ENCODE assay signal across 8 mouse cellular contexts in the genomic region with DNA sequence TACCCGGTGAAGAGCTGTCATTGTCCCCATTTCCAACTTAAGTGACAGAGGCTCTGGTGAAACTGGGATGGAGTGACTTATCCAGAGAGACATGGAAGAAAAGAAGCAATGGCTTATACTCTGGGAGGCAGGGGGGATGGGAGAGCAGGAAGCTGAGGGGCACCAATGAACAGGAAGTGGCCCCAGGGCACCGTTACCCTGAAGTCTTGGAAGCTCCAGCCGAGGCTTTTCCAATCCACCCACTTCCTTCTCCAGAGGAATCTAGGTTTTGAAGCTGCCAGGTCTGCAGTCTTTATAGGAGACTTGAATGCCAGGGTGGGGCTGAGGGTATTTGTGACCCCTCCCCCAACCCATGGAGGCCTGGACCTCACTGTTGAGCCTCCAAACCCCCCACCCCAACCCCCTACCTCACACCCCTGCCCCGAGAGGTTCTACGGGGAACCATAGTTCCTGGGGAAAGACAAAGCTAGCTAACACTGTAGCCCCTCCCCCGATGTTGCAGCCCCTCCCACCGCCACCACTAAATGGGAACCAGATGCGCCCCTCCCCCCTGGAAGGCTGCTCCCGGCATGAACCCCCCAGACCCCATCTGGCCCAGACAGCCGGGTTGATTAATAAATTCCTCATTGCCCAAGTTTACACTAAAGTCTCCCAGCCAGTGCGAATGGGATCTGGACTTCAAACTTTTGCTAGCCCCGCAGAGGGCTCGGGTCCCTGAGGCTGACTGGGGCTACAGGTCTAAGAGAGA. TPM values are rescaled to one million over a fixed set of nuclear protein-coding genes. Genes with fewer than 3 reads are reported as not detected.
A peak's percentile ranks its signal among the peaks of the same experiment; 100 is the strongest.
DNase-seq lines count a peak whose midpoint lies in the region; ATAC-seq and TF ChIP-seq lines count a peak whose summit lies in the region.

No protein-coding gene starts in this region.

- no peak for TF ChIP-seq CTCF in heart, postnatal 0 days (IDR thresholded peaks at IDR 0.05; ENCODE audit: low read depth)
- TF ChIP-seq CTCF in E14TG2a.4 (conservative IDR thresholded peaks at IDR 0.05; ENCODE audit: low read length), result no peak

- TF ChIP-seq EP300 in heart, postnatal 0 days (IDR thresholded peaks at IDR 0.05; ENCODE audit: low read depth), result no peak

- H3K9me3 ChIP-seq in heart, postnatal 0 days (replicated peaks; ENCODE audit: control insufficient read depth, low read length), result no peaks in the 10 kb centered on the region
- H3K9me3 ChIP-seq in E14TG2a.4 (ENCODE audit: low read length), result no peaks in the 10 kb centered on the region
- no peaks in the 10 kb centered on the region for H3K9me3 ChIP-seq in limb, embryonic 14.5 days (ENCODE audit: control insufficient read depth, low read length)

- DNase-seq in heart, postnatal 0 days (ENCODE audit: low spot score), result no peak
- DNase-seq in heart, adult 9 months (ENCODE audit: low spot score in 2 of 2), result no peak
- peak; percentile 93 for DNase-seq in embryo, embryonic 11 days
- DNase-seq in limb, embryonic 14.5 days (ENCODE audit: low spot score), result peak; percentile 90
- DNase-seq in right cerebral cortex, postnatal 36 days (ENCODE audit: low spot score in 2 of 2), result no peak
- DNase-seq in layer of hippocampus, postnatal 36 days, result no peak
- DNase-seq in cerebellum, postnatal 4 days (ENCODE audit: low spot score in 2 of 2), result no peak

- H3K4me3 ChIP-seq in heart, postnatal 0 days (ENCODE audit: low read depth, low read length), result no peak overlapping the region
- peak overlapping the region; percentile 50 for H3K4me3 ChIP-seq in E14TG2a.4 (replicated peaks; ENCODE audit: low read length)
- peak overlapping the region; percentile 63 for H3K4me3 ChIP-seq in limb, embryonic 14.5 days (replicated peaks; ENCODE audit: low read length)

- H3K27ac ChIP-seq in heart, postnatal 0 days (ENCODE audit: low read depth), result no peak overlapping the region
- peak overlapping the region; percentile 82 for H3K27ac ChIP-seq in limb, embryonic 14.5 days (replicated peaks; ENCODE audit: low read depth, low read length)

- no peak for TF ChIP-seq POLR2A in limb, embryonic 14.5 days (IDR thresholded peaks at IDR 0.05; ENCODE audit: borderline replicate concordance, extremely low read depth, insufficient read depth, insufficient read length)

- peak overlapping the region; percentile 33; the same call in 1 of the 2 replicates for H3K4me2 ChIP-seq in heart, postnatal 0 days (ENCODE audit: low read depth, low read length)
- peak overlapping the region; percentile 74 for H3K4me2 ChIP-seq in limb, embryonic 14.5 days (replicated peaks; ENCODE audit: low read depth, low read length, severe bottlenecking)

- 12% methylated on average over 13 of the region's 13 CpGs for WGBS in heart, postnatal 0 days
- 4% methylated on average over 13 of the region's 13 CpGs for WGBS in limb, embryonic 14.5 days

- no peaks in the 10 kb centered on the region for H3K36me3 ChIP-seq in heart, postnatal 0 days (replicated peaks; ENCODE audit: control insufficient read depth, insufficient read depth, low read length)
- H3K36me3 ChIP-seq in E14TG2a.4 (ENCODE audit: insufficient read depth, low read length), result no peaks in the 10 kb centered on the region
- H3K36me3 ChIP-seq in limb, embryonic 14.5 days (ENCODE audit: control insufficient read depth, insufficient read depth, low read length), result peaks cover 44% of the 10 kb centered on the region

- ATAC-seq in heart, postnatal 0 days (ENCODE audit: insufficient read depth, low read depth), result no peak
- peak; percentile 56 for ATAC-seq in limb, embryonic 14.5 days (ENCODE audit: low FRiP score, low read depth)

- no peaks in the 10 kb centered on the region for H3K4me1 ChIP-seq in heart, postnatal 0 days (ENCODE audit: control insufficient read depth, insufficient read depth)
- H3K4me1 ChIP-seq in E14TG2a.4 (replicated peaks; ENCODE audit: low read depth, low read length), result peaks cover 65% of the 10 kb centered on the region
- peaks cover 39% of the 10 kb centered on the region for H3K4me1 ChIP-seq in limb, embryonic 14.5 days (ENCODE audit: control insufficient read depth, insufficient read depth, low read length)

- H3K9ac ChIP-seq in heart, postnatal 0 days (replicated peaks; ENCODE audit: low read depth, low read length), result no peak overlapping the region
- H3K9ac ChIP-seq in limb, embryonic 14.5 days (ENCODE audit: low read depth, low read length, severe bottlenecking), result peak overlapping the region; percentile 66; the same call in 1 of the 2 replicates

- H3K27me3 ChIP-seq in heart, postnatal 0 days (ENCODE audit: control insufficient read depth, insufficient read depth, low read length), result peaks cover 25% of the 10 kb centered on the region
- peaks cover 41% of the 10 kb centered on the region for H3K27me3 ChIP-seq in E14TG2a.4 (ENCODE audit: insufficient read depth, low read length)
- no peaks in the 10 kb centered on the region for H3K27me3 ChIP-seq in limb, embryonic 14.5 days (ENCODE audit: control insufficient read depth, insufficient read depth, low read length)

RNA-seq across cellular contexts. Expression of a gene that starts 3.7 kb away (rescaled TPM):
- 19.9 and 28.4 TPM in 2 replicates for total RNA-seq in heart, postnatal 0 days (2014; rRNA removed; ENCODE audit: low replicate concordance)
- 12.4 and 13.0 TPM in 2 replicates for polyA plus RNA-seq in heart, postnatal 0 days (2015; fragmentation: Nextera tagmentation; extraction: Ambion mirVana)
- 86.0 and 118 TPM in 2 replicates for polyA plus RNA-seq in limb, embryonic 14.5 days (2012; rRNA removed)
- polyA plus RNA-seq in limb, embryonic 14.5 days (2014; fragmentation: Nextera tagmentation; extraction: Ambion mirVana), result 107 and 117 TPM in 2 replicates
- 10 to 100 TPM; 22.0 to 25.7 TPM for total RNA-seq in layer of hippocampus, postnatal 36 days (2021)

RNA-seq across cellular contexts. Expression of a gene that starts 24.0 kb away (rescaled TPM):
- total RNA-seq in heart, postnatal 0 days (2014; rRNA removed; ENCODE audit: low replicate concordance), result 116 and 149 TPM in 2 replicates
- 210 and 215 TPM in 2 replicates for polyA plus RNA-seq in heart, postnatal 0 days (2015; fragmentation: Nextera tagmentation; extraction: Ambion mirVana)
- 80.8 and 85.4 TPM in 2 replicates for polyA plus RNA-seq in limb, embryonic 14.5 days (2012; rRNA removed)
- polyA plus RNA-seq in limb, embryonic 14.5 days (2014; fragmentation: Nextera tagmentation; extraction: Ambion mirVana), result 102 and 106 TPM in 2 replicates
- total RNA-seq in layer of hippocampus, postnatal 36 days (2021), result 100 to 1,000 TPM; 110 to 126 TPM

RNA-seq across cellular contexts. Expression of a gene that starts 24.3 kb away (rescaled TPM):
- total RNA-seq in heart, postnatal 0 days (2014; rRNA removed; ENCODE audit: low replicate concordance), result 15.8 and 22.3 TPM in 2 replicates
- polyA plus RNA-seq in heart, postnatal 0 days (2015; fragmentation: Nextera tagmentation; extraction: Ambion mirVana), result 11.9 and 12.8 TPM in 2 replicates
- 56.8 and 57.3 TPM in 2 replicates for polyA plus RNA-seq in limb, embryonic 14.5 days (2012; rRNA removed)
- 41.7 and 45.8 TPM in 2 replicates for polyA plus RNA-seq in limb, embryonic 14.5 days (2014; fragmentation: Nextera tagmentation; extraction: Ambion mirVana)
- 10 to 100 TPM; 51.2 to 56.8 TPM for total RNA-seq in layer of hippocampus, postnatal 36 days (2021)

RNA-seq across cellular contexts. Expression of a gene that starts 35.9 kb away (rescaled TPM):
- 1.6 and 5.0 TPM in 2 replicates for total RNA-seq in heart, postnatal 0 days (2014; rRNA removed; ENCODE audit: low replicate concordance)
- 1.2 and 1.7 TPM in 2 replicates for polyA plus RNA-seq in heart, postnatal 0 days (2015; fragmentation: Nextera tagmentation; extraction: Ambion mirVana)
- polyA plus RNA-seq in limb, embryonic 14.5 days (2012; rRNA removed), result 4.0 and 4.6 TPM in 2 replicates
- 4.9 and 5.4 TPM in 2 replicates for polyA plus RNA-seq in limb, embryonic 14.5 days (2014; fragmentation: Nextera tagmentation; extraction: Ambion mirVana)
- total RNA-seq in layer of hippocampus, postnatal 36 days (2021), result 10 to 100 TPM; 30.2 to 30.3 TPM

Comparison
In these comparisons a context has a peak if more than half of its experiments do, and no peak if none do; other contexts are left out.
1. DNase-seq: peak in embryo, embryonic 11 days (single experiment) and limb, embryonic 14.5 days (single experiment); none in heart, postnatal 0 days (single experiment), heart, adult 9 months (0 of 2), right cerebral cortex, postnatal 36 days (0 of 2), layer of hippocampus, postnatal 36 days (0 of 2) and cerebellum, postnatal 4 days (0 of 2).